Mouse (Mus musculus) erythroblast, embryonic 14.5 days (primary cell): ENCODE data around the gene Cd93.

Experiments
- GATA1 ChIP-seq: IDR thresholded peaks from 2 replicates; pipeline ENCODE4 v1.6.1; 2012; ENCODE audit warnings: low read length, inconsistent platforms, mixed read lengths
- TAL1 ChIP-seq: IDR thresholded peaks from 3 replicates; pipeline ENCODE4 v1.6.1; 2012; ENCODE audit warnings: low read length, inconsistent platforms, mixed read lengths

- TF ChIP-seq TAL1: no peak
- no peak for TF ChIP-seq GATA1
These were observed 34.0 kb upstream of the Cd93 start for GRCm38 (mm10) chr2:148477346-148477745.
